Mouse (Mus musculus) heart, postnatal 0 days (tissue): ENCODE data around the gene Bcl11b. TPM values are rescaled to one million over a fixed set of nuclear protein-coding genes. Genes with fewer than 3 reads are reported as not detected.

Experiments
- ATAC-seq: fragments of 200-750 bp; cut with Nextera tagmentation; 2 replicates; pipeline ENCODE4 v1.8.0; 2017; ENCODE audit warnings: low read depth, moderate number of reproducible peaks, moderate library complexity; ENCODE audit not compliant: insufficient read depth
- DNase-seq: peaks from one replicate; pipeline ENCODE4 v3.0.0-alpha.2; 2016; ENCODE audit warnings: low spot score
- H3K27ac ChIP-seq: fragments of 300-500 bp; sonication (generic); 2 replicates; pipeline ENCODE4 v1.5.1; 2014; ENCODE audit warnings: low read depth, mild to moderate bottlenecking
- H3K27me3 ChIP-seq: fragments of 300-500 bp; sonication (generic); 2 replicates; pipeline ENCODE4 v1.6.1; 2014; ENCODE audit warnings: low read length, mixed read lengths; ENCODE audit not compliant: control insufficient read depth, insufficient read depth
- H3K36me3 ChIP-seq: fragments of 300-500 bp; sonication (generic); replicated peaks from 2 replicates; pipeline ENCODE4 v1.6.1; 2014; ENCODE audit warnings: low read length, mixed read lengths; ENCODE audit not compliant: control insufficient read depth, insufficient read depth
- H3K4me1 ChIP-seq: fragments of 300-500 bp; sonication (generic); 2 replicates; pipeline ENCODE4 v1.6.1; 2014; ENCODE audit warnings: antibody characterized with exemption; ENCODE audit not compliant: control insufficient read depth, insufficient read depth
- H3K4me2 ChIP-seq: fragments of 300-500 bp; sonication (generic); 2 replicates; pipeline ENCODE4 v1.6.1; 2014; ENCODE audit warnings: low read depth, mild to moderate bottlenecking, low read length, moderate library complexity
- H3K4me3 ChIP-seq: fragments of 300-500 bp; sonication (generic); 2 replicates; pipeline ENCODE4 v1.5.1; 2014; ENCODE audit warnings: low read depth, low read length
- H3K9ac ChIP-seq: fragments of 300-500 bp; sonication (generic); replicated peaks from 2 replicates; pipeline ENCODE4 v1.6.1; 2014; ENCODE audit warnings: low read depth, low read length, mixed read lengths
- H3K9me3 ChIP-seq: fragments of 300-500 bp; sonication (generic); replicated peaks from 2 replicates; pipeline ENCODE4 v1.6.1; 2016; ENCODE audit warnings: low read length; ENCODE audit not compliant: control insufficient read depth
- CTCF ChIP-seq: IDR thresholded peaks from 2 replicates; pipeline ENCODE4 v1.5.1; 2016; ENCODE audit warnings: antibody characterized with exemption, control low read depth, low read depth
- EP300 ChIP-seq: IDR thresholded peaks from 2 replicates; pipeline ENCODE4 v1.6.1; 2016; ENCODE audit warnings: antibody characterized with exemption, low read depth
- WGBS: fragments of 180-500 bp; shearing (Covaris S2); extraction: QIAGEN DNeasy Blood & Tissue Kit; methylation state at CpG from one replicate; pipeline ENCODE4 v1.1.7; 2014; 5-methylcytosine and 5-hydroxymethylcytosine counted together
- polyA plus RNA-seq: library from polyadenylated mRNA; unstranded; fragments of >200 nt; fragmentation: Nextera tagmentation; extraction: Ambion mirVana; gene quantifications from 2 replicates; pipeline ENCODE4 v1.2.1, GENCODE M21; 2015
- total RNA-seq: library from RNA; depleted of rRNA; stranded (reverse); fragments of >200 nt; gene quantifications from 2 replicates; pipeline ENCODE4 v1.2.3, GENCODE M21; 2014; ENCODE audit warnings: low replicate concordance

The Bcl11b gene
- total and polyA plus RNA-seq, 2 experiments from 2014 or later: 2.2 to 2.7 TPM

- Histone ChIP-seq H3K9ac (no peak overlapping the region; the same call in 1 of the 2 replicates), H3K4me1 (peaks cover 28% of the 10 kb centered on the region), H3K4me3 (peak overlapping the region; percentile 9; the same call in 1 of the 2 replicates), H3K27ac (no peak overlapping the region), H3K36me3 (no peaks in the 10 kb centered on the region), H3K27me3 (no peaks in the 10 kb centered on the region), H3K4me2 (peak overlapping the region; percentile 37; the same call in 1 of the 2 replicates), H3K9me3 (no peaks in the 10 kb centered on the region)
- WGBS: 49% methylated on average over 14 of the region's 14 CpGs
- TF ChIP-seq CTCF (no peak), EP300 (no peak)
- DNase-seq (no peak), ATAC-seq (no peak)
These were observed 27.4 kb downstream of the Bcl11b start for GRCm38 (mm10) chr12:107975897-107976570.

- no peaks in the 10 kb centered on the region for H3K36me3 ChIP-seq
- DNase-seq: no peak
- 79% methylated on average over 10 of the region's 10 CpGs for WGBS
- no peak overlapping the region for H3K27ac ChIP-seq
- no peak for ATAC-seq
- H3K4me2 ChIP-seq: no peak overlapping the region
- H3K9me3 ChIP-seq: no peaks in the 10 kb centered on the region
- no peak for TF ChIP-seq CTCF
- no peak for TF ChIP-seq EP300
- H3K4me3 ChIP-seq: no peak overlapping the region
- no peaks in the 10 kb centered on the region for H3K27me3 ChIP-seq
- H3K9ac ChIP-seq: no peak overlapping the region
- peaks cover 23% of the 10 kb centered on the region for H3K4me1 ChIP-seq
These were observed 27.9 kb downstream of the Bcl11b start for GRCm38 (mm10) chr12:107975479-107975896.

GRCm38 (mm10) chr12:107974504-107974903 is 28.9 kb downstream of the Bcl11b start:
- Histone ChIP-seq H3K27me3 (no peaks in the 10 kb centered on the region), H3K4me2 (no peak overlapping the region), H3K9me3 (0 out of 2 replicates have a peak, but pooled peaks cover 5% of the 10 kb centered on the region), H3K36me3 (no peaks in the 10 kb centered on the region), H3K4me1 (peaks cover 15% of the 10 kb centered on the region), H3K27ac (no peak overlapping the region), H3K9ac (no peak overlapping the region), H3K4me3 (no peak overlapping the region)
- ATAC-seq (no peak), DNase-seq (no peak)
- 91% methylated on average over 11 of the region's 11 CpGs for WGBS
- no peak for TF ChIP-seq EP300
- no peak for TF ChIP-seq CTCF

GRCm38 (mm10) chr12:107973556-107974140 is 29.8 kb downstream of the Bcl11b start:
- ATAC-seq (no peak), DNase-seq (no peak)
- Histone ChIP-seq H3K4me1 (peaks cover 15% of the 10 kb centered on the region), H3K9ac (no peak overlapping the region), H3K4me2 (peak overlapping the region; percentile 5; the same call in 1 of the 2 replicates), H3K36me3 (no peaks in the 10 kb centered on the region), H3K27me3 (no peaks in the 10 kb centered on the region), H3K9me3 (0 out of 2 replicates have a peak, but pooled peaks cover 5% of the 10 kb centered on the region), H3K27ac (peak overlapping the region; percentile 0; the same call in 1 of the 2 replicates), H3K4me3 (no peak overlapping the region)
- no peak for TF ChIP-seq EP300
- TF ChIP-seq CTCF: no peak
- 26% methylated on average over 11 of the region's 11 CpGs for WGBS

GRCm38 (mm10) chr12:107971081-107971780 is 32.2 kb downstream of the Bcl11b start:
- ATAC-seq (no peak), DNase-seq (no peak)
- no peak overlapping the region for H3K4me3 ChIP-seq
- H3K4me1 ChIP-seq: peaks cover 15% of the 10 kb centered on the region
- no peak overlapping the region for H3K4me2 ChIP-seq
- 79% methylated on average over 12 of the region's 12 CpGs for WGBS
- H3K9ac ChIP-seq: no peak overlapping the region
- no peak for TF ChIP-seq CTCF
- no peak for TF ChIP-seq EP300
- 0 out of 2 replicates have a peak, but pooled peaks cover 5% of the 10 kb centered on the region for H3K9me3 ChIP-seq
- no peaks in the 10 kb centered on the region for H3K36me3 ChIP-seq
- H3K27ac ChIP-seq: no peak overlapping the region
- H3K27me3 ChIP-seq: no peaks in the 10 kb centered on the region
